In the genomic region with DNA sequence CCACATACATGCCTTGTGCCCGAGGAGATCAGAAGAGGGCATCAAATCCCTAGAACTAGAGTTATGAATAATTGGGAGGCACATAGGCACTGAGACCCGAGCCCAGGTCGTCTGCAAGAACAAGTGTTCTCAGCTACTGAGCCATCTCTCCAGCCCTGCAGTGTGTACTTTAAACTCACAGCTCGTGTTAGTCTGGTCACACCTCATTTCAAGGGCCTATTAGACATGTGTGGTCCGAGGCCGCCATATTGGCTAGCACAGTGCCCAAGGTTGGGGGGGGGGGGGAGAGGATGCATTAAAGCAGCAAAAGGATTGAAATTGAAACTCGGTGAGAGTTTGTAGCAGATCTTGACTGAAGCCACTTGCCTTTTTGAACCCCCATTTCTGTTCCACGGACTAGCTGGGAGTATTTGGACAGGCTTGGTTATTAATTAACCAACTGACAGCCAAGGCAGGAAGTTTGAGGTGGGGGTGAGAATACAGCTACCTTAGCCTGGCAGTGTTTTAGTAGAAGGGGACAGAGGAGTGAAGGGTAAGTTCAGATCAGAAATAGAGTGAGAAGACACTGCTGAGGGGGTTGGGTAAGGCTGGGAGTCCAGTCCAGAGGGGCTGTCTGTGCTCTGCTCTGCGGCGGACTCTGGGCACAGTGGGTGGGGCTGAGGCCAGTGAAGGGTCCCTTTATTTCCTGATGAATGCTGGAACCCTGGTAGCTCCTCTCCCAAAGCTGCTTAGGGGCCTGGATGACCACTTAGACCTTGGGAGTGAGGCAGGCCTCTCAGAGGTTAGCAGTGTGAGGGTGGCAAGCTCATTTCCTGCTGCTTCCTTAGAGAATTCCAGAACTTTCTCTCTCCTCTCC, we compare ENCODE assay signal across 22 mouse cellular contexts. TPM values are rescaled to one million over a fixed set of nuclear protein-coding genes. Genes with fewer than 3 reads are reported as not detected.
DNase-seq lines count a peak whose midpoint lies in the region; ATAC-seq and TF ChIP-seq lines count a peak whose summit lies in the region.
"Had no signal": no experiment of that assay in that cellular context is flagged by ENCODE, and none has a peak within 500 bp of the region (broad histone marks: within the 10 kb centered on the region; RNA-seq: fewer than 3 reads in every experiment).

No protein-coding gene starts in this region.

- TF ChIP-seq CTCF in small intestine, adult 2 months (IDR thresholded peaks at IDR 0.05; ENCODE audit: extremely low read depth, insufficient read length, insufficient replicate concordance, low read depth, low read length), result no peak

- H3K36me3 ChIP-seq in kidney, embryonic 16.5 days (ENCODE audit: insufficient read depth, low read length), result no peaks in the 10 kb centered on the region
- H3K36me3 ChIP-seq in intestine, embryonic 14.5 days (ENCODE audit: control insufficient read depth, insufficient read depth, low read length), result no peaks in the 10 kb centered on the region
- H3K36me3 ChIP-seq in liver, embryonic 11.5 days (ENCODE audit: control insufficient read depth, insufficient read depth, low read length), result no peaks in the 10 kb centered on the region
- no peaks in the 10 kb centered on the region for H3K36me3 ChIP-seq in small intestine, adult 2 months (ENCODE audit: control insufficient read depth, insufficient read depth, low read length)
- H3K36me3 ChIP-seq: forebrain, embryonic 15.5 days; limb, embryonic 12.5 days; midbrain, embryonic 12.5 days; neural tube, embryonic 12.5 days had no signal

- no peak for DNase-seq in kidney, postnatal 10 days
- DNase-seq in intestine, embryonic 14.5 days (ENCODE audit: low spot score), result no peak
- no peak for DNase-seq in liver, embryonic 11.5 days (ENCODE audit: low spot score)
- no peak for DNase-seq in urinary bladder, postnatal 4 days (ENCODE audit: low spot score in 2 of 2)
- DNase-seq in frontal cortex, postnatal 14 days (ENCODE audit: low spot score in 2 of 2), result no peak
- DNase-seq: adrenal gland, postnatal 36 days; cerebellum, adult 11-12 months; cerebellum, postnatal 25 days; embryo, embryonic 11 days; layer of hippocampus, adult 9-11 months; thymus, adult 2 months had no signal

- H3K4me3 ChIP-seq in kidney, embryonic 16.5 days (ENCODE audit: low read length), result no peak overlapping the region
- H3K4me3 ChIP-seq in intestine, embryonic 14.5 days (ENCODE audit: low read depth, low read length), result no peak overlapping the region
- no peak overlapping the region for H3K4me3 ChIP-seq in liver, embryonic 11.5 days (ENCODE audit: low read depth, low read length)
- peak overlapping the region; percentile 19; the same call in 1 of the 2 replicates for H3K4me3 ChIP-seq in small intestine, adult 2 months (ENCODE audit: low read depth, low read length)
- H3K4me3 ChIP-seq: forebrain, embryonic 15.5 days; limb, embryonic 12.5 days; midbrain, embryonic 12.5 days; neural tube, embryonic 12.5 days had no signal

- H3K27ac ChIP-seq in kidney, embryonic 16.5 days (ENCODE audit: low read length), result peak overlapping the region; percentile 63
- H3K27ac ChIP-seq in intestine, embryonic 14.5 days (ENCODE audit: low read depth), result peak overlapping the region; percentile 17; the same call in 1 of the 2 replicates
- peak overlapping the region; percentile 80 for H3K27ac ChIP-seq in liver, embryonic 11.5 days (ENCODE audit: low read depth, low read length)
- H3K27ac ChIP-seq in small intestine, adult 2 months (ENCODE audit: insufficient read depth, low read depth, low read length), result peak overlapping the region; percentile 96
- H3K27ac ChIP-seq: forebrain, embryonic 15.5 days; limb, embryonic 12.5 days; macrophage; midbrain, embryonic 12.5 days; neural tube, embryonic 12.5 days had no signal

- 58% methylated on average over 10 of the region's 10 CpGs for WGBS in kidney, embryonic 16.5 days
- 60% methylated on average over 10 of the region's 10 CpGs for WGBS in intestine, embryonic 14.5 days
- 70% methylated on average over 10 of the region's 10 CpGs for WGBS in liver, embryonic 11.5 days
- 27% methylated on average over 10 of the region's 10 CpGs for WGBS in small intestine, adult 2 months

- H3K27me3 ChIP-seq in kidney, embryonic 16.5 days (ENCODE audit: insufficient read depth, low read length), result no peaks in the 10 kb centered on the region
- no peaks in the 10 kb centered on the region for H3K27me3 ChIP-seq in intestine, embryonic 14.5 days (replicated peaks; ENCODE audit: control insufficient read depth, insufficient read depth, low read length)
- H3K27me3 ChIP-seq in liver, embryonic 11.5 days (replicated peaks; ENCODE audit: control insufficient read depth, insufficient read depth, low read length), result peaks cover 2% of the 10 kb centered on the region
- H3K27me3 ChIP-seq in small intestine, adult 2 months (ENCODE audit: control insufficient read depth, insufficient read depth, low read length), result no peaks in the 10 kb centered on the region
- H3K27me3 ChIP-seq: forebrain, embryonic 15.5 days; midbrain, embryonic 12.5 days; neural tube, embryonic 12.5 days had no signal

- no peak overlapping the region for H3K9ac ChIP-seq in kidney, embryonic 16.5 days (replicated peaks; ENCODE audit: low read length)
- H3K9ac ChIP-seq in intestine, embryonic 14.5 days (ENCODE audit: low read length), result no peak overlapping the region
- no peak overlapping the region for H3K9ac ChIP-seq in liver, embryonic 11.5 days (ENCODE audit: low read depth, low read length)
- H3K9ac ChIP-seq: forebrain, embryonic 15.5 days; limb, embryonic 12.5 days; midbrain, embryonic 12.5 days; neural tube, embryonic 12.5 days had no signal

- peaks cover 10% of the 10 kb centered on the region; the same call in 1 of the 2 replicates for H3K9me3 ChIP-seq in kidney, embryonic 16.5 days (ENCODE audit: low read length)
- peaks cover 7% of the 10 kb centered on the region; the same call in 1 of the 2 replicates for H3K9me3 ChIP-seq in intestine, embryonic 14.5 days (ENCODE audit: control insufficient read depth, low read length)
- H3K9me3 ChIP-seq in liver, embryonic 11.5 days (ENCODE audit: control insufficient read depth, low read length), result peaks cover 4% of the 10 kb centered on the region; the same call in 1 of the 2 replicates
- H3K9me3 ChIP-seq: forebrain, embryonic 15.5 days; midbrain, embryonic 12.5 days had no signal

- 0 out of 2 replicates have a peak, but pooled peaks have one; percentile 46 for ATAC-seq in kidney, embryonic 16.5 days (ENCODE audit: low FRiP score, low TSS enrichment)
- peak; percentile 60; the same call in 1 of the 2 replicates for ATAC-seq in intestine, embryonic 14.5 days (replicated peaks; ENCODE audit: low FRiP score, low TSS enrichment, low read depth)
- peak; percentile 18; the same call in 1 of the 2 replicates for ATAC-seq in liver, embryonic 11.5 days (replicated peaks; ENCODE audit: low FRiP score)
- no peak for ATAC-seq in megakaryocyte progenitor cell, adult 5-6 weeks (replicated peaks; ENCODE audit: poor library complexity)
- ATAC-seq: forebrain, embryonic 15.5 days; hindbrain, embryonic 16.5 days had no signal

- no peak for TF ChIP-seq POLR2A in small intestine, adult 2 months (IDR thresholded peaks at IDR 0.05; ENCODE audit: low read depth, low read length)

- no peak overlapping the region for H3K4me2 ChIP-seq in kidney, embryonic 16.5 days (replicated peaks; ENCODE audit: low read depth, low read length)
- no peak overlapping the region for H3K4me2 ChIP-seq in intestine, embryonic 14.5 days (ENCODE audit: low read length)
- peak overlapping the region; percentile 39 for H3K4me2 ChIP-seq in liver, embryonic 11.5 days
- H3K4me2 ChIP-seq: forebrain, embryonic 15.5 days; limb, embryonic 12.5 days; midbrain, embryonic 12.5 days; neural tube, embryonic 12.5 days had no signal

- H3K4me1 ChIP-seq in kidney, embryonic 16.5 days (ENCODE audit: insufficient read depth, low read length), result peaks cover 5% of the 10 kb centered on the region; the same call in 1 of the 2 replicates
- no peaks in the 10 kb centered on the region for H3K4me1 ChIP-seq in intestine, embryonic 14.5 days (replicated peaks; ENCODE audit: control insufficient read depth, insufficient read depth, low read length)
- H3K4me1 ChIP-seq in liver, embryonic 11.5 days (replicated peaks; ENCODE audit: control insufficient read depth, insufficient read depth, low read length), result peaks cover 18% of the 10 kb centered on the region
- H3K4me1 ChIP-seq in small intestine, adult 2 months (ENCODE audit: control insufficient read depth, insufficient read depth, insufficient read length, low read length), result peaks cover 21% of the 10 kb centered on the region

RNA-seq across cellular contexts. Expression of gene Drc1, which starts 5.0 kb away (rescaled TPM):
- polyA plus RNA-seq in kidney, embryonic 16.5 days (2015; fragmentation: Nextera tagmentation; extraction: Ambion mirVana), result 0.16 and 0.49 TPM in 2 replicates
- polyA plus RNA-seq in intestine, embryonic 14.5 days (2014; fragmentation: Nextera tagmentation; extraction: Ambion mirVana), result 0.46 and 0.56 TPM in 2 replicates
- 1.6 and 1.7 TPM in 2 replicates for polyA plus RNA-seq in liver, embryonic 11.5 days (2014; fragmentation: Nextera tagmentation; extraction: Ambion mirVana)
- 0.11 and 0.28 TPM in 2 replicates for polyA plus RNA-seq in small intestine, adult 2 months (2012; rRNA removed)
- 0.32 TPM in 1 of 2 replicates, not detected in the other for total RNA-seq in megakaryocyte progenitor cell, adult 5-6 weeks (2015)
- total RNA-seq in megakaryocyte progenitor cell, adult 5-6 weeks (2017), result not detected in 2 replicates
- total RNA-seq: gastrocnemius, adult 18-20 months; hematopoietic stem cell, adult 5-6 weeks had no signal
- polyA plus RNA-seq: macrophage had no signal

RNA-seq across cellular contexts. Expression of gene Selenoi, which starts 53.8 kb away (rescaled TPM):
- polyA plus RNA-seq in kidney, embryonic 16.5 days (2015; fragmentation: Nextera tagmentation; extraction: Ambion mirVana), result 14.5 and 18.2 TPM in 2 replicates
- polyA plus RNA-seq in intestine, embryonic 14.5 days (2014; fragmentation: Nextera tagmentation; extraction: Ambion mirVana), result 33.3 and 35.0 TPM in 2 replicates
- 28.2 and 31.3 TPM in 2 replicates for polyA plus RNA-seq in liver, embryonic 11.5 days (2014; fragmentation: Nextera tagmentation; extraction: Ambion mirVana)
- polyA plus RNA-seq in small intestine, adult 2 months (2012; rRNA removed), result 36.4 and 107 TPM in 2 replicates
- total RNA-seq in megakaryocyte progenitor cell, adult 5-6 weeks (2015), result 36.0 and 38.8 TPM in 2 replicates
- total RNA-seq in megakaryocyte progenitor cell, adult 5-6 weeks (2017), result 47.5 and 67.4 TPM in 2 replicates

Comparison
In these comparisons a context has a peak if more than half of its experiments do, and no peak if none do; other contexts are left out.
1. H3K27ac ChIP-seq: peak in every context shown above with its lines; median percentile 96 in small intestine, adult 2 months; 80 in liver, embryonic 11.5 days; 63 in kidney, embryonic 16.5 days; 17 in intestine, embryonic 14.5 days.